Mouse (Mus musculus) mouse trophoblast stem cell (cell line): ENCODE measurements around the gene Aldh1a3.

Experiments
- in situ Hi-C, 2 experiments: fragments of 300-500 bp; cut with MseI, MboI; formaldehyde crosslinking; loops; 2 replicates in 1 of 2; 3 replicates in 1 of 2; pipeline ENCODE4 v1.15.1; 2025

Gene Aldh1a3

GRCm38 (mm10) chr7:66370970-66371369, 56.3 kb downstream of the Aldh1a3 start:
- in situ Hi-C loops = no loop called here

GRCm38 (mm10) chr7:66369934-66370445, 57.3 kb downstream of the Aldh1a3 start:
- in situ Hi-C loops = no loop called here

GRCm38 (mm10) chr7:66369071-66369933, 58.0 kb downstream of the Aldh1a3 start:
- in situ Hi-C loops = no loop called here

- in situ Hi-C loops = no loop called here
Observed at GRCm38 (mm10) chr7:66365904-66366303, 61.4 kb downstream of the Aldh1a3 start, which contains the start of gene Gm10974. Gm10974 (plus strand) TSS chr7:66365905.

GRCm38 (mm10) chr7:66365411-66365810, 61.9 kb downstream of the Aldh1a3 start:
- in situ Hi-C loops = no loop called here

GRCm38 (mm10) chr7:66364491-66364890, 62.8 kb downstream of the Aldh1a3 start:
- in situ Hi-C loops = no loop called here

GRCm38 (mm10) chr7:66359044-66359443, 68.3 kb downstream of the Aldh1a3 start:
- in situ Hi-C loops = no loop called here

GRCm38 (mm10) chr7:66358461-66358860, 68.9 kb downstream of the Aldh1a3 start:
- in situ Hi-C loops = no loop called here

- in situ Hi-C loops = no loop called here
Observed at GRCm38 (mm10) chr7:66355791-66356522, 71.4 kb downstream of the Aldh1a3 start.

GRCm38 (mm10) chr7:66354911-66355310, 72.4 kb downstream of the Aldh1a3 start:
- in situ Hi-C loops = no loop called here

GRCm38 (mm10) chr7:66351074-66351473, 76.2 kb downstream of the Aldh1a3 start:
- in situ Hi-C loops = no loop called here

GRCm38 (mm10) chr7:66349670-66350069, 77.6 kb downstream of the Aldh1a3 start:
- in situ Hi-C loops = no loop called here

- in situ Hi-C loops = no loop called here
Observed at GRCm38 (mm10) chr7:66348588-66348987, 78.7 kb downstream of the Aldh1a3 start.

- in situ Hi-C loops = no loop called here
Observed at GRCm38 (mm10) chr7:66346959-66347663, 80.2 kb downstream of the Aldh1a3 start.

- in situ Hi-C loops = no loop called here
Observed at GRCm38 (mm10) chr7:66343307-66343706, 84.0 kb downstream of the Aldh1a3 start.

GRCm38 (mm10) chr7:66342831-66343230, 84.5 kb downstream of the Aldh1a3 start:
- in situ Hi-C loops = no loop called here

- in situ Hi-C loops = no loop called here
Observed at GRCm38 (mm10) chr7:66342323-66342722, 85.0 kb downstream of the Aldh1a3 start.
